Mouse (Mus musculus) midbrain, embryonic 14.5 days (tissue): ENCODE data around the gene Rnase12. TPM values are rescaled to one million over a fixed set of nuclear protein-coding genes. Genes with fewer than 3 reads are reported as not detected.
A peak's percentile ranks its signal among the peaks of the same experiment; 100 is the strongest.
"Not testable (repeated sequence)": the region's sequence is repeated elsewhere in the genome, so short reads cannot be mapped to it uniquely, and the experiment has no call there.

ENCODE experiments used
- ATAC-seq: fragments of 200-750 bp; cut with Nextera tagmentation; 2 replicates; pipeline ENCODE4 v1.8.0; 2017; ENCODE audit warnings: moderate number of reproducible peaks, moderate library complexity; ENCODE audit not compliant: low FRiP score, low TSS enrichment
- DNase-seq: peaks from one replicate; pipeline ENCODE4 v3.0.0-alpha.2; 2015
- H3K27ac ChIP-seq: fragments of 300-500 bp; sonication (generic); replicated peaks from 2 replicates; pipeline ENCODE4 v1.5.1; 2014; ENCODE audit warnings: mild to moderate bottlenecking, low read depth, low read length, moderate library complexity
- H3K27me3 ChIP-seq: fragments of 300-500 bp; sonication (generic); 2 replicates; pipeline ENCODE4 v1.6.1; 2014; ENCODE audit warnings: low read length, control low read depth, mixed read lengths; ENCODE audit not compliant: control insufficient read depth, insufficient read depth
- H3K36me3 ChIP-seq: fragments of 300-500 bp; sonication (generic); 2 replicates; pipeline ENCODE4 v1.6.1; 2014; ENCODE audit warnings: low read length, control low read depth; ENCODE audit not compliant: control insufficient read depth, insufficient read depth
- H3K4me1 ChIP-seq: fragments of 300-500 bp; sonication (generic); 2 replicates; pipeline ENCODE4 v1.6.1; 2014; ENCODE audit warnings: mild to moderate bottlenecking, antibody characterized with exemption, low read length, control low read depth; ENCODE audit not compliant: control insufficient read depth, insufficient read depth
- H3K4me2 ChIP-seq: fragments of 300-500 bp; sonication (generic); 2 replicates; pipeline ENCODE4 v1.6.1; 2014; ENCODE audit warnings: mild to moderate bottlenecking, low read length, moderate library complexity
- H3K4me3 ChIP-seq: fragments of 300-500 bp; sonication (generic); replicated peaks from 2 replicates; pipeline ENCODE4 v1.5.1; 2014; ENCODE audit warnings: low read depth, low read length
- H3K9ac ChIP-seq: fragments of 300-500 bp; sonication (generic); replicated peaks from 2 replicates; pipeline ENCODE4 v1.6.1; 2014; ENCODE audit warnings: mild to moderate bottlenecking, low read length, moderate library complexity
- H3K9me3 ChIP-seq: fragments of 300-500 bp; sonication (generic); 2 replicates; pipeline ENCODE4 v1.6.1; 2016; ENCODE audit warnings: low read length, control low read depth, mixed read lengths; ENCODE audit not compliant: control insufficient read depth
- WGBS: fragments of 180-500 bp; shearing (Covaris S2); extraction: QIAGEN DNeasy Blood & Tissue Kit; methylation state at CpG from one replicate; pipeline ENCODE4 v1.1.7; 2014; 5-methylcytosine and 5-hydroxymethylcytosine counted together
- polyA plus RNA-seq: library from polyadenylated mRNA; unstranded; fragments of >200 nt; fragmentation: Nextera tagmentation; extraction: Ambion mirVana; gene quantifications from 2 replicates; pipeline ENCODE4 v1.2.1, GENCODE M21; 2014

Gene Rnase12
- 0.34 and 0.59 TPM in 2 replicates for polyA plus RNA-seq

DNA sequence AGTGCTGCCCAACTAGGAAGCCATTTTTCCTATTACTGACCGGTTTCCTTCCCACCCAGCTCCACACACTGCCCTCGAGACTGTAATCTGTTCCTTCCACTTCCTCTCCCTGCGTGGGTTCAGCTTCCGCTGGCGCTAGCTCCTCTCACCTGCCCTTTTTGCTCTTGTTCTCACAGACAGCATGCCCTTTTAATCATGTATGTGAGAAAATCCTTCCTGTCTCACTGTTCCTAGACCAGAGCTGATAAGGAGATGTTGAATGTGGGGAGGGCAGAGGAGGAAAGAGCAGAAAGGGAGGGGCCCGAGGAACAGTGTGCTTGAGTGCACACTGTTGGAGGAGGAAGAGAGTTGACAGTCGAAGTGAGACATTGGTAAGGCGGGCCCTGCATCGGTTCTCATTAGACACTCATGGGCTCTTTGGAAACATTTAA, at the start of gene Rnase12:
Gene Rnase12, minus strand, starts transcription at position 261 of the 431 bp plus-strand sequence.
- no peaks in the 10 kb centered on the region for H3K27me3 ChIP-seq
- DNase-seq, result no peak
- no peaks in the 10 kb centered on the region for H3K36me3 ChIP-seq
- no peaks in the 10 kb centered on the region for H3K9me3 ChIP-seq
- no peak within 1 kb of the TSS for H3K27ac ChIP-seq
- ATAC-seq, result no peak
- H3K4me2 ChIP-seq, result no peak within 1 kb of the TSS
- H3K9ac ChIP-seq, result no peak within 1 kb of the TSS
- H3K4me3 ChIP-seq, result no peak within 1 kb of the TSS
- no peaks in the 10 kb centered on the region for H3K4me1 ChIP-seq
- 61% methylated on average over 9 of the region's 9 CpGs for WGBS

DNA sequence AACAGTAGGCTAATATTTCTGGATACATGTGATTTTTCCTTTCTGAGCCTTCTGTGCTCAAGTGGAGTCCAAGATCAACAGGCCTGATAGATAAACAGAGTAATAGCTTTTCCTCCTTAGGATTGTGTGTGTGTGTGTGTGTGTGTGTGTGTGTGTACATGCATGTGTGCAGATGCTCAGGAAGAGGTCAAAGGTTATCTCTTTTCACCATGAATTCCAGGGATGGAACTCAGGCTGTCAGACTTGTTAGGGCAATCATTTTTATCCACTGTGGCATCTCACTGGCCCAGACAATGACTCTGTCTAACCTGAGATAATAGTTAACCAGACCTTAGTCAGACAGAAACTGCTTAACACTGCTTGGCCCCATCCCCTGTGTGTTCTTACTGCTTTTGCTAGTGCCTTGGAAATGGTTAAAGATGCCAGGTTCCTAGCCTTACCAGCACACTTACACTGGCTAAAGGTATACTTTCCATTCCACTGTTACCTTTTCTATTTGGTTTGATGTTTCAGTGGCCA, 49.0 kb upstream of the Rnase12 start:
- Histone ChIP-seq H3K27ac (no peak overlapping the region), H3K4me1 (no peaks in the 10 kb centered on the region), H3K4me2 (no peak overlapping the region), H3K27me3 (no peaks in the 10 kb centered on the region), H3K36me3 (no peaks in the 10 kb centered on the region), H3K4me3 (no peak overlapping the region), H3K9ac (no peak overlapping the region), H3K9me3 (no peaks in the 10 kb centered on the region)
- ATAC-seq, result no peak
- no peak for DNase-seq

- Histone ChIP-seq H3K36me3 (no peaks in the 10 kb centered on the region), H3K27me3 (no peaks in the 10 kb centered on the region), H3K9me3 (no peaks in the 10 kb centered on the region), H3K4me2 (no peak overlapping the region), H3K9ac (no peak overlapping the region), H3K27ac (no peak overlapping the region), H3K4me3 (no peak overlapping the region), H3K4me1 (no peaks in the 10 kb centered on the region)
- DNase-seq (no peak), ATAC-seq (no peak)
- WGBS, result 90% methylated on average over 2 of the region's 2 CpGs
These were observed 46.9 kb upstream of the Rnase12 start for GRCm38 (mm10) chr14:51104366-51104765.

GRCm38 (mm10) chr14:51103217-51103616, 45.8 kb upstream of the Rnase12 start:
- H3K27ac ChIP-seq, result no peak overlapping the region
- H3K4me1 ChIP-seq, result no peaks in the 10 kb centered on the region
- no peaks in the 10 kb centered on the region for H3K36me3 ChIP-seq
- 55% methylated on average over 3 of the region's 3 CpGs for WGBS
- peak; percentile 87 for DNase-seq
- H3K9ac ChIP-seq, result no peak overlapping the region
- no peaks in the 10 kb centered on the region for H3K27me3 ChIP-seq
- no peak overlapping the region for H3K4me2 ChIP-seq
- no peaks in the 10 kb centered on the region for H3K9me3 ChIP-seq
- H3K4me3 ChIP-seq, result no peak overlapping the region
- no peak for ATAC-seq

GRCm38 (mm10) chr14:51101284-51101683, 43.8 kb upstream of the Rnase12 start:
- no peaks in the 10 kb centered on the region for H3K9me3 ChIP-seq
- H3K27me3 ChIP-seq, result no peaks in the 10 kb centered on the region
- no peak for DNase-seq
- H3K9ac ChIP-seq, result no peak overlapping the region
- H3K4me3 ChIP-seq, result no peak overlapping the region
- WGBS, result 80% methylated on average over 9 of the region's 9 CpGs
- no peak overlapping the region for H3K4me2 ChIP-seq
- no peak overlapping the region for H3K27ac ChIP-seq
- no peaks in the 10 kb centered on the region for H3K36me3 ChIP-seq
- no peaks in the 10 kb centered on the region for H3K4me1 ChIP-seq
- ATAC-seq, result no peak

DNA sequence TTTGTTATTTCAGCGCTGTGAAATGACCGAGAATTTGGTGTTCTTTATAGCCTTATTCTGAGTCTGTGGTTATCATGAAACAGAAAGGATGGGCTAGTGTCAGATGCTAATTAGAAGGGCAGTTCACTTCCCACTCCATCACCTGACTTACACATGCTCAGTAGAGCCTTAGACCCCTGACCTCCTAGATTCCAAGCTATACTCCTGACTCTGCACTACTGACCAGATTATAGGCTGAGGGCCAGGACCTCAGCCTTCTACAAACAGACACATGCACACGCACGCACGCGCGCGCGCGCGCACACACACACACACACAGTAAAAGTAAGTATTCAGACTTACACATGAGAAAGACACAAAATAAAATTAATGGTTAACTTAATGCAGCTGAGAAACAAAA, 41.5 kb upstream of the Rnase12 start:
- no peaks in the 10 kb centered on the region for H3K36me3 ChIP-seq
- H3K9ac ChIP-seq, result no peak overlapping the region
- H3K4me1 ChIP-seq, result no peaks in the 10 kb centered on the region
- H3K4me3 ChIP-seq, result no peak overlapping the region
- H3K9me3 ChIP-seq, result no peaks in the 10 kb centered on the region
- no peak for DNase-seq
- no peaks in the 10 kb centered on the region for H3K27me3 ChIP-seq
- no peak overlapping the region for H3K27ac ChIP-seq
- WGBS, result 95% methylated on average over 11 of the region's 11 CpGs
- no peak for ATAC-seq
- no peak overlapping the region for H3K4me2 ChIP-seq

DNA sequence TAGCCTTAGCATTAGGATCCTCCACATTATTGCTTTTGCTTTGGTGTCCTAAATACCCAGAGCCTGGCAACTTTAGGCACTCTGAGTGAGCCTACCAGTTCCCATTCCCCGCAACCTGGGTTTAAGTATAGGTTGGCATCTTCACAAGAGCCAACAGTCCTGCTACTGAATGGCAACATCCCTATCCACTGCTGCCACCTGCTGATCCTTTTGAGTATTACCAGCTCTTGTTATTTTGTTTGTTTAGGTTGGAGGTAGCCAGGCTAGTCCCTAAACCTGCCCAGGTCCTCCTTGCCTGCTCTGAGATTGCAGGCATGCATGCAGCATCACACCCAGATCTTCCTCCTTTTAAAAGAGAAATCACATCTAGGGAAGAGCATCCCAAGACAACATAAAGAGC, 40.8 kb upstream of the Rnase12 start:
- H3K4me2 ChIP-seq, H3K4me3 ChIP-seq, H3K9ac ChIP-seq, ATAC-seq, H3K9me3 ChIP-seq, H3K27ac ChIP-seq, H3K4me1 ChIP-seq, H3K36me3 ChIP-seq, H3K27me3 ChIP-seq: not testable (repeated sequence)
- WGBS, result 26% methylated on average over 1 of the region's 1 CpGs
- DNase-seq, result peak; percentile 67

- WGBS, result 76% methylated on average over 9 of the region's 9 CpGs
- Histone ChIP-seq H3K4me1 (no peaks in the 10 kb centered on the region), H3K4me3 (no peak overlapping the region), H3K4me2 (no peak overlapping the region), H3K27me3 (no peaks in the 10 kb centered on the region), H3K36me3 (no peaks in the 10 kb centered on the region), H3K27ac (no peak overlapping the region), H3K9me3 (no peaks in the 10 kb centered on the region), H3K9ac (no peak overlapping the region)
- ATAC-seq, result no peak
- no peak for DNase-seq
These were observed 38.5 kb upstream of the Rnase12 start for GRCm38 (mm10) chr14:51095736-51096524.

DNA sequence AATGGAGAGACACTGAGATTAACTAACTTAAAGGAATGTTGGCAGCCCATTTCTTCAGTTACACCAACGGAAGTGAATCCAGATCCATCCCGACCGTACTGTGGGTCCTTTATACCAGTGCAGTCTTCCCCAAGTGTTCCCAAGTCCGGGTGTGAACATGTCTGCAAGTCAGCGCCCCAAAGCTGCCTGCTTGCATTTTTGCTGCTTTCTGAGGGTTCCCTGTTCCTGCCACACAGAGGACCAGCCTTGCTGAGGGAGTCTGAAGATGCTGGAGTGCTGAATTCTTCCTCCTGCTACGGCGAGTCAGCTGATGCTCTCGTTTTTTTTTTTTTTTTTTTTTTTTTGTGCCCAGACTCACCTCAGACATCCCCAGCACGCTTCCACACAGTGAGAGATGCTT, 37.5 kb upstream of the Rnase12 start:
- no peaks in the 10 kb centered on the region for H3K27me3 ChIP-seq
- H3K36me3 ChIP-seq, result no peaks in the 10 kb centered on the region
- no peak overlapping the region for H3K27ac ChIP-seq
- H3K4me1 ChIP-seq, result no peaks in the 10 kb centered on the region
- no peak for ATAC-seq
- H3K9ac ChIP-seq, result no peak overlapping the region
- 76% methylated on average over 9 of the region's 9 CpGs for WGBS
- no peak overlapping the region for H3K4me3 ChIP-seq
- H3K4me2 ChIP-seq, result no peak overlapping the region
- DNase-seq, result no peak
- H3K9me3 ChIP-seq, result no peaks in the 10 kb centered on the region
